ENCODE assay signal across 19 mouse cellular contexts in the genomic region with DNA sequence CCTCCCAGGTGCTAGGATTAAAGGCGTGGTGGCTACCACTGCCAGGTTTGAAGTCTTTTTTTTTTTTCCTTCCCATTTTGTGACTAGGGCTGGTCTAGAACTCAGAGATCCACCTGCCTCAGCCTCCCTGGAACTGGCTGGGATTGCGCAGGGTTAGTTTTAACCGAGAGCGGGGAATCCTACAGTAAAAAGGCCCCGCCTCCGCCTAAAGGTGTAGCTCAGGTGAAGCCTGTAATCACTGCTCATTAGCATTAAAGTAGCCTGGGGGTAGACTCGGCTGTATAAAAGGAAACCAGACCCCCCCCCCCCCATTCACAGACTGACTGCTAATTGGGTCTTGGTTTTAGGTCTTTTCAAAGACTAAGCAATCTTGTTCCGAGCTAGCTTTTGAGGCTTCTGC. TPM values are rescaled to one million over a fixed set of nuclear protein-coding genes. Genes with fewer than 3 reads are reported as not detected.
A peak's percentile ranks its signal among the peaks of the same experiment; 100 is the strongest.
DNase-seq lines count a peak whose midpoint lies in the region; ATAC-seq and TF ChIP-seq lines count a peak whose summit lies in the region.
"Had no signal": no experiment of that assay in that cellular context is flagged by ENCODE, and none has a peak within 500 bp of the region (broad histone marks: within the 10 kb centered on the region; RNA-seq: fewer than 3 reads in every experiment).

TSS of gene Dppa3 (plus strand) at position 301 of the 400 bp plus-strand sequence.

- no peak within 1 kb of the TSS for H3K9ac ChIP-seq in heart, embryonic 13.5 days
- H3K9ac ChIP-seq in liver, adult 2 months (ENCODE audit: low read depth, low read length): no peak within 1 kb of the TSS; the same call in 1 of the 2 replicates
- H3K9ac ChIP-seq in liver, embryonic 15.5 days: no peak within 1 kb of the TSS
- H3K9ac ChIP-seq: embryonic facial prominence, embryonic 15.5 days; forebrain, postnatal 0 days; neural tube, embryonic 12.5 days had no signal

- no peaks in the 10 kb centered on the region for H3K9me3 ChIP-seq in heart, embryonic 13.5 days
- H3K9me3 ChIP-seq in liver, embryonic 15.5 days (replicated peaks): no peaks in the 10 kb centered on the region
- H3K9me3 ChIP-seq: embryonic facial prominence, embryonic 15.5 days; midbrain, embryonic 10.5 days had no signal

- H3K36me3 ChIP-seq in heart, embryonic 13.5 days: no peaks in the 10 kb centered on the region
- H3K36me3 ChIP-seq in liver, adult 2 months (ENCODE audit: control insufficient read depth, insufficient read depth, low read length): no peaks in the 10 kb centered on the region
- no peaks in the 10 kb centered on the region for H3K36me3 ChIP-seq in liver, embryonic 15.5 days (replicated peaks)
- H3K36me3 ChIP-seq: embryonic facial prominence, embryonic 15.5 days; midbrain, embryonic 10.5 days; neural tube, embryonic 12.5 days had no signal

- no peak for ATAC-seq in heart, embryonic 13.5 days (ENCODE audit: extremely low read depth, insufficient number of reproducible peaks, low FRiP score, low TSS enrichment)
- ATAC-seq in liver, embryonic 15.5 days (ENCODE audit: insufficient read depth): no peak
- ATAC-seq: forebrain, postnatal 0 days had no signal

- DNase-seq in heart, postnatal 14 days: no peak
- no peak for DNase-seq in liver, adult 2 months (ENCODE audit: extremely low read depth, low read depth, low spot score)
- no peak for DNase-seq in liver
- no peak for DNase-seq in urinary bladder, postnatal 36 days (ENCODE audit: low spot score in 2 of 2)
- no peak for DNase-seq in testis, postnatal 14 days (ENCODE audit: low spot score)
- DNase-seq: cerebellum, postnatal 25 days; forebrain, postnatal 0 days; kidney, postnatal 10 days; right cerebral cortex, adult 18-20 months; thymus, postnatal 36 days had no signal

- no peak for TF ChIP-seq CTCF in liver, adult 2 months (IDR thresholded peaks at IDR 0.05; ENCODE audit: low read depth, low read length)
- no peak for TF ChIP-seq CTCF in bone marrow macrophage, adult 2 months (IDR thresholded peaks at IDR 0.05; ENCODE audit: low read depth, low read length)

- peak within 1 kb of the TSS; percentile 65 for H3K4me2 ChIP-seq in heart, embryonic 13.5 days
- H3K4me2 ChIP-seq in liver, embryonic 15.5 days: peak within 1 kb of the TSS; percentile 55

- no peak within 1 kb of the TSS for H3K27ac ChIP-seq in heart, embryonic 13.5 days (replicated peaks)
- H3K27ac ChIP-seq in liver, adult 2 months (replicated peaks; ENCODE audit: insufficient read depth, low read depth, low read length): 0 out of 2 replicates have a peak within 1 kb of the TSS, but pooled peaks have one; percentile 41
- no peak within 1 kb of the TSS for H3K27ac ChIP-seq in bone marrow macrophage, adult 2 months (ENCODE audit: insufficient read depth, low read depth, low read length)
- no peak within 1 kb of the TSS for H3K27ac ChIP-seq in liver, embryonic 15.5 days (replicated peaks)
- H3K27ac ChIP-seq: embryonic facial prominence, embryonic 15.5 days; midbrain, embryonic 10.5 days; neural tube, embryonic 12.5 days had no signal

- no peaks in the 10 kb centered on the region for H3K79me2 ChIP-seq in liver, adult 2 months (ENCODE audit: control insufficient read depth, insufficient read depth, low read length)

- H3K4me1 ChIP-seq in heart, embryonic 13.5 days: 0 out of 2 replicates have a peak, but pooled peaks cover 6% of the 10 kb centered on the region
- H3K4me1 ChIP-seq in liver, adult 2 months (ENCODE audit: control insufficient read depth, insufficient read depth, low read length): peaks cover 9% of the 10 kb centered on the region
- no peaks in the 10 kb centered on the region for H3K4me1 ChIP-seq in bone marrow macrophage, adult 2 months (ENCODE audit: control insufficient read depth, insufficient read depth, low read length)
- H3K4me1 ChIP-seq in liver, embryonic 15.5 days (replicated peaks): 0 out of 2 replicates have a peak, but pooled peaks cover 7% of the 10 kb centered on the region
- H3K4me1 ChIP-seq: embryonic facial prominence, embryonic 15.5 days; midbrain, embryonic 10.5 days; neural tube, embryonic 12.5 days had no signal

- no peak for TF ChIP-seq POLR2A in liver, adult 2 months (IDR thresholded peaks at IDR 0.05; ENCODE audit: extremely low read depth, insufficient read depth, low read length)
- no peak for TF ChIP-seq POLR2A in bone marrow macrophage, adult 2 months (IDR thresholded peaks at IDR 0.05; ENCODE audit: borderline replicate concordance, low read depth, low read length)

- H3K27me3 ChIP-seq in heart, embryonic 13.5 days (replicated peaks): peaks cover 45% of the 10 kb centered on the region
- no peaks in the 10 kb centered on the region for H3K27me3 ChIP-seq in liver, adult 2 months (ENCODE audit: control insufficient read depth, insufficient read depth, low read length)
- peaks cover 11% of the 10 kb centered on the region; the same call in 1 of the 2 replicates for H3K27me3 ChIP-seq in liver, embryonic 15.5 days
- H3K27me3 ChIP-seq: embryonic facial prominence, embryonic 15.5 days; neural tube, embryonic 12.5 days had no signal

- intact Hi-C loops in heart, postnatal 14 days (cut with DNase I): no loop called here

- 74% methylated on average over 8 of the region's 8 CpGs for WGBS in heart, embryonic 13.5 days
- WGBS in liver, adult 2 months: 94% methylated on average over 8 of the region's 8 CpGs
- 73% methylated on average over 8 of the region's 8 CpGs for WGBS in liver, embryonic 15.5 days (ENCODE audit: insufficient replicate concordance)

- peak within 1 kb of the TSS; percentile 40 for H3K4me3 ChIP-seq in heart, embryonic 13.5 days
- no peak within 1 kb of the TSS for H3K4me3 ChIP-seq in liver, adult 2 months (ENCODE audit: insufficient read depth, low read depth, low read length)
- H3K4me3 ChIP-seq in bone marrow macrophage, adult 2 months (ENCODE audit: insufficient read depth, low read length): no peak within 1 kb of the TSS
- peak within 1 kb of the TSS; percentile 28; the same call in 1 of the 2 replicates for H3K4me3 ChIP-seq in liver, embryonic 15.5 days (replicated peaks)
- H3K4me3 ChIP-seq: midbrain, embryonic 10.5 days; neural tube, embryonic 12.5 days had no signal

RNA-seq across cellular contexts. Expression of gene Dppa3, which starts in this region (rescaled TPM):
- not detected in 2 replicates for polyA plus RNA-seq in heart, embryonic 13.5 days (2015; fragmentation: Nextera tagmentation; extraction: Ambion mirVana)
- total RNA-seq in heart, postnatal 14 days (2021): not detected
- total RNA-seq in liver, adult 2 months (2014; rRNA removed): not detected in 2 replicates
- polyA plus RNA-seq in liver, adult 2 months (2012; rRNA removed): not detected in 2 replicates
- polyA plus RNA-seq in bone marrow macrophage, adult 2 months (2012; ENCODE audit: insufficient read depth, insufficient read length, missing spikeins): 14.6 and 20.2 TPM in 2 replicates
- polyA plus RNA-seq in liver, embryonic 15.5 days (2015; fragmentation: Nextera tagmentation; extraction: Ambion mirVana): not detected in 2 replicates
- total RNA-seq: forebrain, postnatal 0 days; layer of hippocampus, postnatal 25 days had no signal
- polyA plus RNA-seq: embryonic facial prominence, embryonic 15.5 days; forebrain, postnatal 0 days; gonadal fat pad, adult 2 months; limb, embryonic 11.5 days; midbrain, embryonic 10.5 days; neural tube, embryonic 12.5 days had no signal

Comparison
In these comparisons a context has a peak if more than half of its experiments do, and no peak if none do; other contexts are left out.
1. RNA of gene Dppa3 (polyA plus RNA-seq): 14.6 to 20.2 TPM in bone marrow macrophage, adult 2 months; not detected in heart, embryonic 13.5 days, not detected in liver, adult 2 months and not detected in liver, embryonic 15.5 days; every median in the first group is over 10 times any median in the second.
2. H3K4me3 ChIP-seq: peak in heart, embryonic 13.5 days (single experiment) and liver, embryonic 15.5 days (single experiment); none in liver, adult 2 months (single experiment) and bone marrow macrophage, adult 2 months (single experiment).